Mouse (Mus musculus): Measurements from ENCODE around the gene Hspg2.

DNA sequence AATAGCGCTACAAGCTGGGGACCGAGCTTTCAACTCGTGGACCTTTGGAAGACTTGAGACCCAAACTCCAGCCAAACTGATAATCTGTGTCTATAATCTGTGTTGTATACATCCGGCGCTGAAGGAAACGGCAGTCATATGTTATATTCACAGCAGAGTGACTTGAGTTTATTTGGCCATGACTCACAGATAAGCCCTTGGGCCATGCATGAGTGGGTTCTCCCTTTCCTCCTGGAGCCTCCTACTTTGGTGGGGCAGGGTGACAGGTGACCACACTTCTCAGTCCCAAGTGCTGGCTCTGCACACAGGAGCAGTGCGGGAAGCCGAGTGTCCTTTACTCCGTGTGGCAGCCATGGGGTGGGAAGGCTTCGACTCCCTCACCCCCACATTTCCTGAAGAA is 38.1 kb downstream of the Hspg2 start:
- no peak for TF ChIP-seq MAFK (IDR thresholded peaks at IDR 0.05; ENCODE audit: insufficient read depth, low read depth, low read length)
- TF ChIP-seq ZNF384 (IDR thresholded peaks at IDR 0.05; ENCODE audit: low read depth, low read length), result no peak
- TF ChIP-seq HCFC1 (IDR thresholded peaks at IDR 0.05; ENCODE audit: borderline replicate concordance, insufficient read depth, low read length), result no peak

Data from ES-E14 (cell line).